Mouse (Mus musculus): ENCODE measurements at regions not wholly inside any gene's neighbourhood (a gene's known extent, or its start where the extent isn't known, plus 50 kb on each side); places are given as distances from the start of the nearest gene placed in this dataset.
A peak's percentile ranks its signal among the peaks of the same experiment; 100 is the strongest.

GRCm38 (mm10) chr10:21483373-21483772, 106.3 kb downstream of the Aldh8a1 start:
- no peak for DNase-seq

- DNase-seq = no peak
Measured at GRCm38 (mm10) chr10:21488374-21488930, 104.5 kb upstream of the 1700020N01Rik start.

- peak; percentile 33 to 40 for DNase-seq
Measured at GRCm38 (mm10) chr10:21490910-21491309, 102.0 kb upstream of the 1700020N01Rik start.

- DNase-seq = no peak
Measured at GRCm38 (mm10) chr10:21492254-21492894, 100.6 kb upstream of the 1700020N01Rik start.

- no peak for DNase-seq
Measured at GRCm38 (mm10) chr10:21494536-21494935, 98.4 kb upstream of the 1700020N01Rik start.

- DNase-seq = no peak
Measured at GRCm38 (mm10) chr10:21497110-21497509, 95.8 kb upstream of the 1700020N01Rik start.

GRCm38 (mm10) chr10:21498143-21498542, 94.8 kb upstream of the 1700020N01Rik start:
- no peak for DNase-seq

GRCm38 (mm10) chr10:21501658-21502057, 91.3 kb upstream of the 1700020N01Rik start:
- DNase-seq = no peak

GRCm38 (mm10) chr10:21504431-21504830, 88.5 kb upstream of the 1700020N01Rik start:
- DNase-seq = no peak

GRCm38 (mm10) chr10:21511386-21511785, 81.6 kb upstream of the 1700020N01Rik start:
- no peak for DNase-seq

- DNase-seq = no peak
Measured at GRCm38 (mm10) chr10:21512486-21512885, 80.5 kb upstream of the 1700020N01Rik start.

- no peak for DNase-seq
Measured at GRCm38 (mm10) chr10:21517721-21518120, 75.2 kb upstream of the 1700020N01Rik start.

GRCm38 (mm10) chr10:21520854-21521253, 72.1 kb upstream of the 1700020N01Rik start:
- DNase-seq = no peak

- DNase-seq = no peak
Measured at GRCm38 (mm10) chr10:21525555-21525954, 67.4 kb upstream of the 1700020N01Rik start.

GRCm38 (mm10) chr10:21528396-21528795, 64.5 kb upstream of the 1700020N01Rik start:
- no peak for DNase-seq

GRCm38 (mm10) chr10:21529098-21529749, 63.7 kb upstream of the 1700020N01Rik start:
- DNase-seq = peak; percentile 33 to 34

- DNase-seq = no peak
Measured at GRCm38 (mm10) chr10:21532142-21532541, 60.8 kb upstream of the 1700020N01Rik start.

GRCm38 (mm10) chr10:21535631-21536030, 57.3 kb upstream of the 1700020N01Rik start:
- no peak for DNase-seq

- DNase-seq = no peak
Measured at GRCm38 (mm10) chr10:21538481-21538880, 54.5 kb upstream of the 1700020N01Rik start.
